Mouse (Mus musculus): ENCODE data around the gene Clip2.

- TF ChIP-seq CTCF (IDR thresholded peaks at IDR 0.05 in 2 of 3, conservative IDR thresholded peaks at IDR 0.05 in 1 of 3; ENCODE audit: control insufficient read depth in 1 of 3, insufficient read depth in 1 of 3, low read depth in 2 of 3, low read length in 3 of 3, poor library complexity in 1 of 3, severe bottlenecking in 1 of 3) (no peak), ZMIZ1 (IDR thresholded peaks at IDR 0.05; ENCODE audit: low read depth, low read length) (no peak), EP300 (IDR thresholded peaks at IDR 0.05; ENCODE audit: low read depth in 1 of 2, low read length in 2 of 2) (no peak), POLR2A (IDR thresholded peaks at IDR 0.05; ENCODE audit: control insufficient read depth in 1 of 2, insufficient read depth in 1 of 2, low read depth in 1 of 2, low read length in 2 of 2, poor library complexity in 1 of 2) (no peak), GATA1 (IDR thresholded peaks at IDR 0.05; ENCODE audit: low read depth, low read length) (no peak), TAL1 (IDR thresholded peaks at IDR 0.05; ENCODE audit: low read length) (no peak), TCF12 (IDR thresholded peaks at IDR 0.05; ENCODE audit: low read depth, low read length) (no peak), BHLHE40 (IDR thresholded peaks at IDR 0.05; ENCODE audit: borderline replicate concordance, low read depth, low read length) (no peak), RCOR1 (IDR thresholded peaks at IDR 0.05; ENCODE audit: low read depth, low read length) (no peak), KAT2A (conservative IDR thresholded peaks at IDR 0.05; ENCODE audit: low read depth, low read length) (no peak), USF1 (IDR thresholded peaks at IDR 0.05; ENCODE audit: low read depth, low read length) (no peak)
Observed at GRCm38 (mm10) chr5:134470538-134471169, 81.6 kb downstream of the Clip2 start.

Measured in MEL (cell line).